Mouse (Mus musculus): Measurements from ENCODE around the gene Usp43. TPM values are rescaled to one million over a fixed set of nuclear protein-coding genes. Genes with fewer than 3 reads are reported as not detected.

The Usp43 gene
- polyA plus RNA-seq, 1 experiment = not detected

- TF ChIP-seq CTCF (IDR thresholded peaks at IDR 0.05; ENCODE audit: low read depth, low read length) (0 out of 2 replicates have a peak, but pooled peaks have one; percentile 16), POLR2A (IDR thresholded peaks at IDR 0.05; ENCODE audit: borderline replicate concordance, low read depth, low read length) (no peak)
- H3K27ac ChIP-seq (ENCODE audit: insufficient read depth, low read depth, low read length) = no peak overlapping the region
- H3K4me3 ChIP-seq (ENCODE audit: insufficient read depth, low read length) = no peak overlapping the region
- no peaks in the 10 kb centered on the region for H3K4me1 ChIP-seq (ENCODE audit: control insufficient read depth, insufficient read depth, low read length)
Observed at GRCm38 (mm10) chr11:67855035-67855434, 66.9 kb downstream of the Usp43 start.

GRCm38 (mm10) chr11:67853996-67854395 is 68.0 kb downstream of the Usp43 start:
- Histone ChIP-seq H3K27ac (ENCODE audit: insufficient read depth, low read depth, low read length) (no peak overlapping the region), H3K4me3 (ENCODE audit: insufficient read depth, low read length) (no peak overlapping the region), H3K4me1 (ENCODE audit: control insufficient read depth, insufficient read depth, low read length) (no peaks in the 10 kb centered on the region)
- no peak for TF ChIP-seq POLR2A (IDR thresholded peaks at IDR 0.05; ENCODE audit: borderline replicate concordance, low read depth, low read length)
- TF ChIP-seq CTCF (IDR thresholded peaks at IDR 0.05; ENCODE audit: low read depth, low read length) = no peak

DNA sequence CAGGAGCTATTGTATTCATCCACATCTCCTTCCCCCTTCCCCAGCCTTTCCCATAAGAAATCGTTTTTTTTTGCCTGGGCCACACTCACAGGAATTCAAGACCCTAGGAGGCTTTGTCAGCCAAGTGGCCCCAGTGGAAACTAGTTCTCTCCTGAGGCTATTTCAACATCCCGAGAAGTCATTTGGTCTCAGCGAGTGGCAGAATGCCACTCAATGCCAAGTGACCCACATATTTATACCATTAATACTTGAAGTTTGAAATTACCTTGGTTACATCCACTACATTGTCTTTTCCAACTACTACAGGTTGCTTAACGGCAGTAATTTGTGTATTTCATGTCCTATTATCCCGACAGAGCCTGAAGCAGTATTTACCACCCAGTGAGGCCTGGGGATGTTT is 70.2 kb downstream of the Usp43 start:
- no peaks in the 10 kb centered on the region for H3K4me1 ChIP-seq (ENCODE audit: control insufficient read depth, insufficient read depth, low read length)
- TF ChIP-seq CTCF (IDR thresholded peaks at IDR 0.05; ENCODE audit: low read depth, low read length) (no peak), POLR2A (IDR thresholded peaks at IDR 0.05; ENCODE audit: borderline replicate concordance, low read depth, low read length) (no peak)
- no peak overlapping the region for H3K4me3 ChIP-seq (ENCODE audit: insufficient read depth, low read length)

DNA sequence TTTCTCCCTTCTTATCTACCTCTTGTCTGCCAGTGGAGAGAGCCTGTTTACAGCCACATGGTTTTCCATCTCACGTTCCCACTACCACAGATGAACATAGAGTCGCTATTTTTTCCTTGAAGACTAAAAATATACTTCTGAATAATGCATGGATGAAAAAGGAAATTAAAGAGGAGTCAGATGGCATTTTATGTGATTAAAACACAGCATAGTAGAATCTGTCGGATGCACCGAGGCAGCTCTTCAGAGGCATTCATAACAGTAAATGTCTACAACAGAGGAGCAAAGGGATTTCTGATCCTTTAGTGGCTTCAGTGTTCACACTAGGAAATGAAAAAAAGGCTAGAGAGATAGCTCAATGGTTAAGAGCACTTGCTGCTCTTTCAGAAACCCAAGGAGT is 76.8 kb downstream of the Usp43 start:
- Histone ChIP-seq H3K27ac (ENCODE audit: insufficient read depth, low read depth, low read length) (no peak overlapping the region), H3K4me3 (ENCODE audit: insufficient read depth, low read length) (no peak overlapping the region), H3K4me1 (ENCODE audit: control insufficient read depth, insufficient read depth, low read length) (no peaks in the 10 kb centered on the region)
- TF ChIP-seq POLR2A (IDR thresholded peaks at IDR 0.05; ENCODE audit: borderline replicate concordance, low read depth, low read length) (no peak), CTCF (IDR thresholded peaks at IDR 0.05; ENCODE audit: low read depth, low read length) (no peak)

More for the DNA sequence above, 70.2 kb downstream of the Usp43 start:
- H3K27ac ChIP-seq (ENCODE audit: insufficient read depth, low read depth, low read length) = no peak overlapping the region

- Histone ChIP-seq H3K4me3 (ENCODE audit: insufficient read depth, low read length) (no peak overlapping the region), H3K4me1 (ENCODE audit: control insufficient read depth, insufficient read depth, low read length) (no peaks in the 10 kb centered on the region), H3K27ac (ENCODE audit: insufficient read depth, low read depth, low read length) (no peak overlapping the region)
- TF ChIP-seq POLR2A (IDR thresholded peaks at IDR 0.05; ENCODE audit: borderline replicate concordance, low read depth, low read length) (no peak), CTCF (IDR thresholded peaks at IDR 0.05; ENCODE audit: low read depth, low read length) (no peak)
Observed at GRCm38 (mm10) chr11:67839810-67840209, 82.1 kb downstream of the Usp43 start.

DNA sequence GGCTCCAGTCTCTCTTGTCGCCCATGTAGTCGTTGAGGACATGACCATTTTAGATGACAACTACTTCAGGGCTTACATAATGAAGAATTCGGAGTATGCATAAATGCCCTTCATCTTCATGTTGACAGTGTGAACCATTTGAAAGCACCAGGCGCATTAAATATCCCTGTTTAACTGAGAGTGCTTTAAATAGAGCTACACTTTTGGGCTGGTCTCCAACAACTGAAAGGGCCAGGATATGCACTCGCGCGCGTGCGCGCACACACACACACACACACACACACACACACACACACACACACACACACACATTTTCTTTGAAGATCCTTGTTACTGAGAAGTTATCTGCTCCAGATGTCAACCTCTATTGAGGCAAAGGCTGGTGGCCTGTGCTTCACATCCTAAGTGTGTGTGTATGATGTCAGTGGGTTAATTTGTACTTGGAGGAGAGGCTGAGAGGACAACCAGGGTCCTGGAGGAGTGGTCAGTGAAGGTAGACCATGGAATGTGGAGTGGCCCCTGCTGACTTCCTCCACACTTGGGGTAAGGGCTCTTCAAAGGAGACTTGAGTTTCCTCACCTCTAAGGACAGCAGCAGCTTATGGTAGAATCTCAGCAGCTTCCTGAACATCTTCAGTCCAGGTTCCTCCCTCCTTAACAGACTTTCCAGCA is 86.4 kb downstream of the Usp43 start:
- Histone ChIP-seq H3K4me1 (ENCODE audit: control insufficient read depth, insufficient read depth, low read length) (no peaks in the 10 kb centered on the region), H3K4me3 (ENCODE audit: insufficient read depth, low read length) (no peak overlapping the region), H3K27ac (ENCODE audit: insufficient read depth, low read depth, low read length) (no peak overlapping the region)
- TF ChIP-seq CTCF (IDR thresholded peaks at IDR 0.05; ENCODE audit: low read depth, low read length) (no peak), POLR2A (IDR thresholded peaks at IDR 0.05; ENCODE audit: borderline replicate concordance, low read depth, low read length) (no peak)

- H3K4me1 ChIP-seq (ENCODE audit: control insufficient read depth, insufficient read depth, low read length) = no peaks in the 10 kb centered on the region
- no peak overlapping the region for H3K4me3 ChIP-seq (ENCODE audit: insufficient read depth, low read length)
- no peak overlapping the region for H3K27ac ChIP-seq (ENCODE audit: insufficient read depth, low read depth, low read length)
- TF ChIP-seq POLR2A (IDR thresholded peaks at IDR 0.05; ENCODE audit: borderline replicate concordance, low read depth, low read length) = no peak
- no peak for TF ChIP-seq CTCF (IDR thresholded peaks at IDR 0.05; ENCODE audit: low read depth, low read length)
Observed at GRCm38 (mm10) chr11:67831820-67832219, 90.1 kb downstream of the Usp43 start.

DNA sequence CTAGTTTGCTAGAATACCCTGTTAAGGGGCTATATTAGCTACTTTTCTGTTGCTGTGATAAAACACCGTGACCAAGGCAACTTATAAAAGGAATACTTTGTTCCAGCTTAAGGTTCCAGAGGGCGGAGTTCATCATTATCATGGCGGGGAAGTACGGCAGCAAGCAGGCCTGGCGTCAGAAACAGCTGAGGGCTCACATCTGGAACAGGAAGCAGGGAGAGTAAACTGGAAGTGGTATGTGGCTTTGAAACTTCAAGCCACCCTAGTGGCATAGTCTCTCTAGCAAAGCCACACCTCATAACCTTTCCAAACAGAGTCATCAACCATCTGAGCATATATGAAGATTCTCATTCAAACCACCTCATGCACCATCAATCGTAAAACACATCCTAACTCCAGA is 92.4 kb downstream of the Usp43 start:
- TF ChIP-seq CTCF (IDR thresholded peaks at IDR 0.05; ENCODE audit: low read depth, low read length) (no peak), POLR2A (IDR thresholded peaks at IDR 0.05; ENCODE audit: borderline replicate concordance, low read depth, low read length) (no peak)
- Histone ChIP-seq H3K27ac (ENCODE audit: insufficient read depth, low read depth, low read length) (no peak overlapping the region), H3K4me1 (ENCODE audit: control insufficient read depth, insufficient read depth, low read length) (no peaks in the 10 kb centered on the region), H3K4me3 (ENCODE audit: insufficient read depth, low read length) (no peak overlapping the region)

GRCm38 (mm10) chr11:67828360-67829059 is 93.4 kb downstream of the Usp43 start:
- TF ChIP-seq CTCF (IDR thresholded peaks at IDR 0.05; ENCODE audit: low read depth, low read length) (no peak), POLR2A (IDR thresholded peaks at IDR 0.05; ENCODE audit: borderline replicate concordance, low read depth, low read length) (no peak)
- H3K4me3 ChIP-seq (ENCODE audit: insufficient read depth, low read length) = no peak overlapping the region
- no peaks in the 10 kb centered on the region for H3K4me1 ChIP-seq (ENCODE audit: control insufficient read depth, insufficient read depth, low read length)
- no peak overlapping the region for H3K27ac ChIP-seq (ENCODE audit: insufficient read depth, low read depth, low read length)

- no peaks in the 10 kb centered on the region for H3K4me1 ChIP-seq (ENCODE audit: control insufficient read depth, insufficient read depth, low read length)
- H3K27ac ChIP-seq (ENCODE audit: insufficient read depth, low read depth, low read length) = no peak overlapping the region
- H3K4me3 ChIP-seq (ENCODE audit: insufficient read depth, low read length) = no peak overlapping the region
- TF ChIP-seq POLR2A (IDR thresholded peaks at IDR 0.05; ENCODE audit: borderline replicate concordance, low read depth, low read length) (no peak), CTCF (IDR thresholded peaks at IDR 0.05; ENCODE audit: low read depth, low read length) (no peak)
Observed at GRCm38 (mm10) chr11:67821560-67821959, 100.4 kb downstream of the Usp43 start.
